Mouse (Mus musculus) liver, postnatal 0 days (tissue): ENCODE data around the gene Olfr1423. TPM values are rescaled to one million over a fixed set of nuclear protein-coding genes. Genes with fewer than 3 reads are reported as not detected.
A peak's percentile ranks its signal among the peaks of the same experiment; 100 is the strongest.

Source experiments
- ATAC-seq: fragments of 200-750 bp; cut with Nextera tagmentation; 2 replicates; pipeline ENCODE4 v1.8.0; 2017; ENCODE audit warnings: mild to moderate bottlenecking, moderate library complexity
- DNase-seq: peaks from one replicate; pipeline ENCODE4 v3.0.0-alpha.2; 2016
- H3K27ac ChIP-seq: fragments of 300-500 bp; sonication (generic); 2 replicates; pipeline ENCODE4 v1.5.1; 2014; ENCODE audit warnings: antibody characterized with exemption, moderate library complexity, mild to moderate bottlenecking, low read depth
- H3K27me3 ChIP-seq: fragments of 300-500 bp; sonication (generic); 2 replicates; pipeline ENCODE4 v1.6.1; 2014; ENCODE audit warnings: low read length, control low read depth, mixed read lengths; ENCODE audit not compliant: insufficient read depth
- H3K36me3 ChIP-seq: fragments of 300-500 bp; sonication (generic); replicated peaks from 2 replicates; pipeline ENCODE4 v1.6.1; 2014; ENCODE audit warnings: mild to moderate bottlenecking, control low read depth, low read length, moderate library complexity, mixed read lengths; ENCODE audit not compliant: insufficient read depth
- H3K4me1 ChIP-seq: fragments of 300-500 bp; sonication (generic); 2 replicates; pipeline ENCODE4 v1.6.1; 2014; ENCODE audit warnings: antibody characterized with exemption, mild to moderate bottlenecking, control low read depth; ENCODE audit not compliant: insufficient read depth
- H3K4me2 ChIP-seq: fragments of 300-500 bp; sonication (generic); 2 replicates; pipeline ENCODE4 v1.6.1; 2014; ENCODE audit warnings: low read depth, mild to moderate bottlenecking, low read length, moderate library complexity, mixed read lengths
- H3K4me3 ChIP-seq: fragments of 300-500 bp; sonication (generic); 2 replicates; pipeline ENCODE4 v1.5.1; 2014; ENCODE audit warnings: low read depth, low read length
- H3K9ac ChIP-seq: fragments of 300-500 bp; sonication (generic); replicated peaks from 2 replicates; pipeline ENCODE4 v1.6.1; 2014; ENCODE audit warnings: mild to moderate bottlenecking, moderate library complexity
- H3K9me3 ChIP-seq: fragments of 300-500 bp; sonication (generic); 2 replicates; pipeline ENCODE4 v1.6.1; 2016; ENCODE audit warnings: mild to moderate bottlenecking, control low read depth, low read length, mixed read lengths
- CTCF ChIP-seq: sonication (generic); IDR thresholded peaks from 2 replicates; pipeline ENCODE4 v1.5.1; 2016; ENCODE audit warnings: antibody characterized with exemption, low read depth
- EP300 ChIP-seq: IDR thresholded peaks from 2 replicates; pipeline ENCODE4 v1.6.1; 2016; ENCODE audit warnings: antibody characterized with exemption, low read depth, mild to moderate bottlenecking
- WGBS: fragments of 180-500 bp; shearing (Covaris S2); extraction: QIAGEN DNeasy Blood & Tissue Kit; methylation state at CpG from one replicate; pipeline ENCODE4 v1.1.7; 2014; ENCODE audit not compliant: insufficient replicate concordance; 5-methylcytosine and 5-hydroxymethylcytosine counted together
- polyA plus RNA-seq: library from polyadenylated mRNA; unstranded; fragments of >200 nt; fragmentation: Nextera tagmentation; extraction: Ambion mirVana; gene quantifications from 2 replicates; pipeline ENCODE4 v1.2.1, GENCODE M21; 2015

The Olfr1423 gene
- polyA plus RNA-seq, 1 experiment from 2014 or later, result not detected

GRCm38 (mm10) chr19:12026606-12027005, 14.5 kb downstream of the Olfr1423 start:
- ATAC-seq (no peak), DNase-seq (no peak)
- TF ChIP-seq EP300, result no peak
- TF ChIP-seq CTCF, result no peak
- 23% methylated on average over 2 of the region's 2 CpGs for WGBS
- Histone ChIP-seq H3K36me3 (no peaks in the 10 kb centered on the region), H3K9me3 (no peaks in the 10 kb centered on the region), H3K4me1 (no peaks in the 10 kb centered on the region), H3K27me3 (no peaks in the 10 kb centered on the region), H3K27ac (no peak overlapping the region), H3K4me2 (no peak overlapping the region), H3K9ac (no peak overlapping the region), H3K4me3 (no peak overlapping the region)

- Histone ChIP-seq H3K9me3 (no peaks in the 10 kb centered on the region), H3K27me3 (no peaks in the 10 kb centered on the region), H3K36me3 (no peaks in the 10 kb centered on the region), H3K27ac (no peak overlapping the region), H3K4me1 (no peaks in the 10 kb centered on the region), H3K4me2 (no peak overlapping the region), H3K9ac (no peak overlapping the region), H3K4me3 (no peak overlapping the region)
- DNase-seq, result no peak
- no peak for TF ChIP-seq CTCF
- TF ChIP-seq EP300, result no peak
- ATAC-seq, result no peak
- 53% methylated on average over 3 of the region's 3 CpGs for WGBS
These were observed 15.8 kb downstream of the Olfr1423 start for GRCm38 (mm10) chr19:12025333-12025732.

- WGBS, result 47% methylated on average over 4 of the region's 4 CpGs
These were observed 17.0 kb downstream of the Olfr1423 start for GRCm38 (mm10) chr19:12024149-12024548.

GRCm38 (mm10) chr19:12016192-12016591, 24.9 kb downstream of the Olfr1423 start:
- DNase-seq (no peak), ATAC-seq (no peak)
- no peak overlapping the region for H3K4me2 ChIP-seq
- H3K9ac ChIP-seq, result no peak overlapping the region
- no peaks in the 10 kb centered on the region for H3K4me1 ChIP-seq
- H3K4me3 ChIP-seq, result no peak overlapping the region
- TF ChIP-seq CTCF, result no peak
- no peak for TF ChIP-seq EP300
- H3K27me3 ChIP-seq, result no peaks in the 10 kb centered on the region
- H3K36me3 ChIP-seq, result no peaks in the 10 kb centered on the region
- 80% methylated on average over 4 of the region's 4 CpGs for WGBS
- no peak overlapping the region for H3K27ac ChIP-seq
- H3K9me3 ChIP-seq, result no peaks in the 10 kb centered on the region

More at GRCm38 (mm10) chr19:12024149-12024548, 17.0 kb downstream of the Olfr1423 start:
- Histone ChIP-seq H3K9me3 (no peaks in the 10 kb centered on the region), H3K27ac (no peak overlapping the region), H3K36me3 (no peaks in the 10 kb centered on the region), H3K4me1 (no peaks in the 10 kb centered on the region), H3K27me3 (no peaks in the 10 kb centered on the region), H3K4me3 (no peak overlapping the region), H3K4me2 (no peak overlapping the region), H3K9ac (no peak overlapping the region)
- ATAC-seq (no peak), DNase-seq (no peak)
- TF ChIP-seq EP300 (no peak), CTCF (no peak)

GRCm38 (mm10) chr19:12015708-12016107, 25.4 kb downstream of the Olfr1423 start:
- no peak for ATAC-seq
- TF ChIP-seq EP300 (no peak), CTCF (peak; percentile 68)
- 70% methylated on average over 8 of the region's 8 CpGs for WGBS

GRCm38 (mm10) chr19:12013228-12013627, 27.9 kb downstream of the Olfr1423 start:
- Histone ChIP-seq H3K27me3 (no peaks in the 10 kb centered on the region), H3K9ac (peak overlapping the region; percentile 52; the same call in 1 of the 2 replicates), H3K4me1 (peaks cover 7% of the 10 kb centered on the region), H3K9me3 (no peaks in the 10 kb centered on the region), H3K36me3 (no peaks in the 10 kb centered on the region), H3K4me3 (peak overlapping the region; percentile 62), H3K4me2 (peak overlapping the region; percentile 84), H3K27ac (peak overlapping the region; percentile 94)
- no peak for TF ChIP-seq EP300
- TF ChIP-seq CTCF, result no peak
- peak; percentile 53 for DNase-seq
- no peak for ATAC-seq
- 2% methylated on average over 10 of the region's 12 CpGs for WGBS

More at GRCm38 (mm10) chr19:12015708-12016107, 25.4 kb downstream of the Olfr1423 start:
- no peak for DNase-seq
- Histone ChIP-seq H3K4me2 (no peak overlapping the region), H3K36me3 (no peaks in the 10 kb centered on the region), H3K9ac (no peak overlapping the region), H3K27me3 (no peaks in the 10 kb centered on the region), H3K9me3 (no peaks in the 10 kb centered on the region), H3K4me3 (no peak overlapping the region), H3K27ac (no peak overlapping the region), H3K4me1 (no peaks in the 10 kb centered on the region)

GRCm38 (mm10) chr19:12012615-12013014, 28.5 kb downstream of the Olfr1423 start:
- WGBS, result under 1% methylated on average over 10 of the region's 10 CpGs
- peak overlapping the region; percentile 94 for H3K27ac ChIP-seq
- H3K9me3 ChIP-seq, result no peaks in the 10 kb centered on the region
- ATAC-seq, result no peak
- H3K4me2 ChIP-seq, result peak overlapping the region; percentile 84
- H3K4me3 ChIP-seq, result peak overlapping the region; percentile 62
- H3K9ac ChIP-seq, result peak overlapping the region; percentile 52
- TF ChIP-seq CTCF (no peak), EP300 (no peak)
- no peaks in the 10 kb centered on the region for H3K36me3 ChIP-seq
- peaks cover 7% of the 10 kb centered on the region for H3K4me1 ChIP-seq
- no peaks in the 10 kb centered on the region for H3K27me3 ChIP-seq
- DNase-seq, result no peak
